Mouse (Mus musculus): ENCODE measurements around the gene Ak5.
"Not testable (repeated sequence)": the region's sequence is repeated elsewhere in the genome, so short reads cannot be mapped to it uniquely, and the experiment has no call there.

Gene Ak5

GRCm38 (mm10) chr3:152472676-152473075 is 195.5 kb downstream of the Ak5 start:
- peak in 1 of 2 experiments; percentile 28 for DNase-seq

GRCm38 (mm10) chr3:152470347-152470746 is 197.8 kb downstream of the Ak5 start:
- no peak for DNase-seq

DNA sequence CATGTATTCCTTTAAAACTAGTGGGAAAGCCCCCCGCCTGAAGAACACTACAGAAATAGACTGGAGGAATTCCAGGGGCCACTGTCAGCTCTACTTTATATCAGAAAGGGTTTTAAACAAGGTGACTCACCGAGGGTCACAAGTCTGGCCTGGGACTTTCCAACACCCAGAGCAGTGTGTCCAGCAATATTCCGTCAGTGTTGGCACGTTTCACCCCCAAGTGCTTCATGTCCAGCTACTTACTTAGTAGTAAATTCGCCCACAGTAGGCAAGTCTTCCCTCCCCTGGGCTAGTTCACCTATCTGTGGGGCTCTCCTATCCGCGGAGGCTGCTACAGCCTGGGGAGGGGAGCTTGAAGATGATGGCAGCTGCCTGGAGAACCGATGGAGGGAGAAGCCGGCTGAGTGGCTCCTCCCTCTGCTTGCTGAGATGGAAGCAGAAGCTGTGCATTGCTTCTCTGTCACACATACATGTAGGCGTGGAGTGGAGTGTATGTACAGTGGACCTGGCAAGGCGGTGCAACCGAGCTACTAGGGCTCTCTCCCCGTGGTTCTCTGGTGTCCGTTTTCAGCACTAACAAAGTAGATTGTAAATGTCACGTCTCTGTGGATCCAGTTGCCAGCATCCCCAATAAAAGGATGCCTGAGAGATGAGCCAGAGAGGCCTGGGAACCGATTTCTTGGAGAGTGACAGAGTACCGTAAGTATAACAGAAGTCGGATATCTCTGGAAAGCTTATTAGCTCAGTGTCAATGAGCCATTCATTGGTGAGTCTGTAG is 198.5 kb downstream of the Ak5 start:
- no peak for DNase-seq

DNA sequence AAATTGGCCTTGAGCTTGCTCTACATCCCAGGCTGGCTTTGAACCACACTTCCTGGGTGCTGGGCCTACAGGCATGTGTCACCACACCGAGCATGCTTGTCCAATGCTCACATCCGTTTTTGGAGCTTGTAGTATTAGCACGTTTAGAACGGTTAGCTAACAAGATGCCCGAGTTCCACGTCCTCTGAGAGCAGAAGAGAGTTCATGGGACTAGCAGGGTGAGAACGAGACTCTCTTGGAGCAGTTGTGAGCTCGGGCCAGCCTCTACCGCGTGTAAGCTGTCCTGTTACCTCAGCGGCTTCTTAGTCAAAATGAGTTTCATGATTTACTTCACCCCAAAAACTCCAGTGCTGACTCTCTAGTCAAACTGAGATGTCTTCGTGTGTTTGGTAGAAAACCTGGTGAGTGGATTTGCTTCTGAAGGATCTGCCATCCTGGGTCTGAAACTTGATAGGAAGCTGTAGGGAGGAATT is 199.6 kb downstream of the Ak5 start:
- no peak for DNase-seq

DNA sequence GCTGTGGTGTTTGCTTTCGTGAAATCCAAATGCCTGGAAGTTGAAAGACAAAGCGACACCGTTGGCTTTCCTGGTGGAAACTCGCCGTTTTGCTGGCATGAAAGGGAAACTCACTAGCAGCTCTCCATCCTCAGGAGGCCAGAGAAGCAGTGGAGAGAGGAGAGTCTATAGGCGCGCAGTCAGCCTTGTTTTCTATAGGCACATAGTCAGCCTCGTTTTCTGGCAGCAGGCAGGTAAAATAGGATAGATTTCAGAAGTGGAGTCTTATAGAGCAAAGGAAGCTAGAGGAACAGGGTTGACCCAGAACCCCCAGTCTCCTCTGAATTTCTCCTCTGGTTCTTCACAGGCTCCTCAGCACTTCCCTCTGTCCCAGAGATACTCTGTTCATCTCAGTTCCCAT is 200.1 kb downstream of the Ak5 start:
- DNase-seq = no peak

- DNase-seq = no peak
Observed at GRCm38 (mm10) chr3:152467312-152467711, 200.8 kb downstream of the Ak5 start.

- DNase-seq = no peak
Observed at GRCm38 (mm10) chr3:152466849-152467248, 201.3 kb downstream of the Ak5 start.

- no peak for DNase-seq
Observed at GRCm38 (mm10) chr3:152465338-152465737, 202.8 kb downstream of the Ak5 start.

DNA sequence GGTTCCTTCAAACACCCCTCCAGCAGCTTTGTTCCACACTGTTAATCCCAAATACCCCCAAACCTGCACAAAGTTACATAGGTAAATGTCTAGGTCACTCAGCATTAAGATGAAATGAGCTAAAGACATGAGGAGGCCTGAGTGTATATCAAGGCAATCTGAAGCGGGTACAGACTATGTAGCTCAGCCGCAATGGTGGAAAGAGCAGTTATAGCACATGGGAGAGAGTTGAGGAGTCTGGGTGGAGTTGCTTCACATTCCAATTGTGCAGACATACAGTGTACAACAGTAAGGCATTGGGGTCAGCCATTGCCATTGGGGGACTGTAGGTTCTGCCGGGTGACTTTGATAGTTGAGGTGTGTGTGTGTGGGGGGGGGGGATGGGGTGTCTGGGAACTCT is 203.7 kb downstream of the Ak5 start:
- no peak for DNase-seq

GRCm38 (mm10) chr3:152462900-152463299 is 205.3 kb downstream of the Ak5 start:
- no peak for DNase-seq

DNA sequence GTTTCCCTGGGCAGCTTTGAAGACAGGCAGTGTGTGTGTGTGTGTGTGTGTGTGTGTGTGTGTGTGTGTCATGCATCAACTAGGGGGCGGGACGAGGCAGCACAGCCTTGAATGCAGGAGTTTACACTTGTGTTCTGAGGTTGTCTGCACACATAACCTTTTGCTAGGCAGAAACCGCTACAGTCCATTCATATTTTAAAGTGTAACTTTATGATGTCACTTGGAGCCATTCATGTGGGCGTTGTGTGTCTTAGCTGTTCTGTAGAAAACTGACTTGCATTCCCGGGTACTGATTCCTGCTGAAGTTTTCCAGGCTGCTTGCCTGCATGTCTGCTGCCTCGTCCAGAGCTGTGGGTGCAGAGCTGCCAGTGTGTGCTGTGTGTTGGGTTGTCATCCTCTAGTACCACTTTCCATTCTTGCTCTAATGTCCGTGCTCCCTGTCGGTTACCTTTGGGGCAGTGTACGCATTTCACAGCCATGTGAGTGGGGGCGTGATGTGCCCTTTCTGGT is 206.1 kb downstream of the Ak5 start:
- DNase-seq = no peak

DNA sequence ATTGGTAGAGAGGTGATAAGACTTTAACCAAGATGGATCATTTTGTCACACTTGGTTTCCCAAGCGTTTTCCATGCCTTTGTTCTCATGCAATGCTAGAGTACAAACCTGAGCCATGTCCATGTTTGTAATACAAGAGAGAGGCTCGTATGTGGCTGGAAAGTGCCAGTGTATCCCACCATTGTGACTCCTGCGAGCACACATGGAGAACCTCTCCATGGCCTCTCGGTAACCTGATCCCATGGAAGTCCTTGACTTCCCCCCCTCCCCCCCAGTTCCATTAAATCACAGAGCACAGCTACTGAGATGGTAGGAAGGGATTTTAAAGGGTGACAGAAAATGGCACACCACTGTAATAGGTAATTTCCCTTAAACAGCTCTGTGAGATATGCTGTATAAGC is 207.4 kb downstream of the Ak5 start:
- no peak for DNase-seq

- DNase-seq = not testable (repeated sequence)
Observed at GRCm38 (mm10) chr3:152458875-152459274, 209.3 kb downstream of the Ak5 start.

DNA sequence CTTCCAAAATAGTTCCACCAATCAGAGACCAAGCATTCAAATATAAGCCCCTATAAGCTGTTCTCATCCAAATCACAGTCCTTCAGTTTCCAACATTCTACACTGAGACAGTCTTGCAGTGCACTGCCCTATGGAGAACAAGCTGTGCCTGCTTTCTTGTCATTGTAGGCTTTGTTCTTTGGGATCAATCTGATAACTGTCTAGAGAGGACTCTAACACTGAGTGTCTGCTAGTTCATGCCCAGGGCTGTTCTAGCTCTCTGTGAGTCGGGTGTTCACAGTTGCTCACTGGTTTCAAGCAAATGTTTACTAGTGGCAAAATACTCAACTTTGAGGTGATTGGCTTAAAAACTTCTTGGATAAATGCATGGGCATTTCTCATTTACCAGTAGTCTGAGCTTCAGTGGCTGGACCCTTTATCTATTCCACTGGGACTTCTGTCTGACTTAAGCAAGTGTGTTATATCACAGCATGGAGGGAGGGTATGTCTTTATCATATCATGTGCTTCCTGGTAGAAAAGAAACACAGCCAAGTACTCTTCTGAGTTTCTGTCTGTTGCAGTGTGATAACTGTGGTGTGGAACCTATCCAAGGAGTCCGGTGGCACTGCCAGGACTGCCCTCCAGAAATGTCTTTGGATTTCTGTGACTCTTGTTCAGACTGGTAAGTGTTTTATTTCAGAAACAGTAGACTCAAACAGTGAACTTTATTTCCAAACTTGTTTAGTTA is 210.7 kb downstream of the Ak5 start:
- DNase-seq = no peak

- DNase-seq = no peak
Observed at GRCm38 (mm10) chr3:152453163-152453562, 215.0 kb downstream of the Ak5 start.

DNA sequence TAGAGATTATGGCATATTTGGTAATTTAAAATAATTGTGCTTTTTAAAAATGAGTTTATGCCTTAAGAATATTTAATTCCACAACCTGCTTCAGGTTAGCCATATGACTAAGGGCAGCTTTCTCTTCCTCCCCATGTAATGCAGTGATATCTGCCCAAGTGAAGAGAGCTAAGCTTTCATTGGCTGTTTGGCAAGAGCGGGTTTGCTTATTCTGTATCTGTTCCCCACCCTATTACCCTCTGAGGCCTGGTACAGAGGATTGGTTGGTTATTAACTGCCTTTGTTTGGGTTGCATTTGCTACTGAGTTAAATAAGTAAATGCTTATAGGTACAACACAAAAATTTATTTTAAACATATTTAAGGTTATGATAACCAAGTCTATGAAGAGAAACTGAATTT is 221.2 kb downstream of the Ak5 start:
- no peak for DNase-seq

DNA sequence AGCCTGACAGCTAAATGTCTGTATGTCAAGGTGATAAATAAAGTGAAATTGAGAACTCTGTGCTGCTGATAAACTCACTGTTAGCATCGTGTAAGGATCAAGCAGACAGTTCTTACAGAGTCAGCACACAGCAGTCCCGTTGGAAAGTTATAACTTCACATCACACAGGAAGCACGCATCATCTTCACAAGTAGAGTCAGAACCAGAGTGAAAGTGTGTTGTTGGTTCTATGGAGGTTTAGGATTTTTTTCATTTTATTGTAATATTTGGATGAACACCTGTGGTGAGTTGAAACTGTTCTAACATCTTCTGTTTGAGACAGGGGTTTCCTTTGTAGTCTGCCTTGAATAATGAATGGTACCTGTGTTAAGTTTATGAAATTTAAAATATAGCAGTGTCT is 224.0 kb downstream of the Ak5 start:
- no peak for DNase-seq

DNA sequence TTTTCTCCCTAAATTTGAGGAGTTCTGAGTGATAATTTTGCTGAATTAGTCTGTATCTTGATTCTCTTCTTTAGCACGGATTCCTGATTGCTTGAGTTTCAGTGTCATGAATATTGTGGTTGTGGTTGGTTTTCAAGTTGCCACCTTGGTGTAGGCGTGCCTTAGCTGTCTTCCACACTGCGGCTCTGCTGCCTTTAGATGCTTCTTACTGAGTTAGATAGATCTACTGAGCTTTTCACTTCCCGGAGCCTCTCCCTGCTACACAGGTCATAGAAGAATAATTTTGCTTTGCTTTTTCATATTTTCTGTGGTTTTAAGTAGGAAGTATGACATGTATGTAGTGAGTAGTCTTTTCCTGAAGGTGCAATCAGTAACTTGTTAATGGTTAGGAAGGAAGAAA is 225.4 kb downstream of the Ak5 start:
- no peak for DNase-seq

GRCm38 (mm10) chr3:152438068-152438467 is 230.1 kb downstream of the Ak5 start:
- no peak for DNase-seq

GRCm38 (mm10) chr3:152435590-152435989 is 232.6 kb downstream of the Ak5 start:
- DNase-seq = no peak

- no peak for DNase-seq
Observed at GRCm38 (mm10) chr3:152432677-152433076, 235.5 kb downstream of the Ak5 start.

GRCm38 (mm10) chr3:152428925-152429324 is 239.2 kb downstream of the Ak5 start:
- no peak for DNase-seq

Measured in cerebellum, postnatal 36 days (tissue).